Mouse (Mus musculus) embryonic fibroblast, embryonic 13.5 days (primary cell): Measurements from ENCODE around the gene Cyp2s1.

Experiments
- CTCF ChIP-seq: IDR thresholded peaks from 2 replicates; pipeline ENCODE4 v1.5.1; 2011; ENCODE audit warnings: mild to moderate bottlenecking, control low read depth, low read length, moderate library complexity, borderline replicate concordance; ENCODE audit not compliant: insufficient read depth
- POLR2A ChIP-seq: IDR thresholded peaks from 2 replicates; pipeline ENCODE4 v1.6.1; 2011; ENCODE audit warnings: low read depth, mild to moderate bottlenecking, control low read depth, low read length, moderate library complexity

- no peak for TF ChIP-seq CTCF
- no peak for TF ChIP-seq POLR2A
Observed at GRCm38 (mm10) chr7:25785752-25786151, 31.0 kb downstream of the Cyp2s1 start.
